Mouse (Mus musculus) embryo, embryonic 11.5 days (tissue): ENCODE data around the gene Gpr179.
A peak's percentile ranks its signal among the peaks of the same experiment; 100 is the strongest.

Experiments
- DNase-seq: peaks from one replicate; pipeline ENCODE4 v3.0.0-alpha.2; 2012; ENCODE audit warnings: low read depth, low spot score

Gene Gpr179

DNA sequence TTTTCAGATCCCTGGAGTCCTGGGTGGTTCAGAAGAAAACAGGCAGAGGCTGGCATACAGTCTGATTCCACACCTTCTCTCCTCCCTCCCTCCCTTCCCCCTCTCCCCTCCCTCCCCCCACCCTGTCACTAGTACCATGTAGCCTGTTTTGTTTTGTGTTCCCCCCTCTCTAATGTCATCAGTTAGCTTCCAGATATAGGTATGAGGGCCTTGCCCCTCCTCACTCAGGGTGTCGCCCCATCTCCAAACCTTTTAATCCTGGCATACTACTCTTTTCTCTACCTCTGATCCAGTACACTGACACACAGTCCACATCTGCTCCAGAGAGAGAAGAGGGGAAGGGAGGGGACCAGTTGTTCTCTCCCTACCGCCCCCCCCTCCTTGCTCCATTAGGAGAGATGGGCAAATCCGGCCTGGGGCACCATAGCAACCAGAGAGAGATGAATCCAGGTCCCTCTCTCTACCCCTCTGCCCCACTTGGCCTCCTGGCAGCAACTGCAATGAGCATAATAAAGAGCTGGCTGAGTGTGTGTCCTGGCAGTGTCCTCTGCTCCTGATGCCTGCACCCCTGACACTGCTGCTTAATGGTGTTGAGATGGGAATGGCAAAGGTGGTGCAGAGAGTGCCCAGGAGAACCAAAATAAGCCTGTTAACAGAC lies at the start of gene Gpr179:
Gene Gpr179, minus strand, starts transcription at position 51 of the 658 bp plus-strand sequence.
- DNase-seq, result no peak

DNA sequence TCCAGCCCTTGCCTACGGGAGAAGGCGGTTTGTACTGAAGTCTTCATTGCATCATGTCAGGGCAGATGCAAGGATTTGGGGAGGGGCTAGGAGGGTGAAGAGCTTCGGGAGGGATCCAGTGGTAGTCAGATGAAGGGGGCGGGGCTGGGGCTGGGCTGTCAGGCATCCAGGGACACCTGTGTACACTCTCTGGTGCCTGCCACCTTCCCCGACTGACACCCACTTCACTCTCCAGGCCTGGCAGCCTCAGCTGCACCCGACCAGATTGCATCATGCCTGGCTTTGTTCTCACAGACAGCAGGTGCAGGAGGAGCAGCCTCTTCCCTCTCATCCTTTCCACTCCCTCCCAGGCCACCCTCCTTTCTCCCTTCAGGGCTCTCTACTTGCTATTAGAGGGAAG lies 49.2 kb upstream of the Gpr179 start:
- DNase-seq, result no peak

DNA sequence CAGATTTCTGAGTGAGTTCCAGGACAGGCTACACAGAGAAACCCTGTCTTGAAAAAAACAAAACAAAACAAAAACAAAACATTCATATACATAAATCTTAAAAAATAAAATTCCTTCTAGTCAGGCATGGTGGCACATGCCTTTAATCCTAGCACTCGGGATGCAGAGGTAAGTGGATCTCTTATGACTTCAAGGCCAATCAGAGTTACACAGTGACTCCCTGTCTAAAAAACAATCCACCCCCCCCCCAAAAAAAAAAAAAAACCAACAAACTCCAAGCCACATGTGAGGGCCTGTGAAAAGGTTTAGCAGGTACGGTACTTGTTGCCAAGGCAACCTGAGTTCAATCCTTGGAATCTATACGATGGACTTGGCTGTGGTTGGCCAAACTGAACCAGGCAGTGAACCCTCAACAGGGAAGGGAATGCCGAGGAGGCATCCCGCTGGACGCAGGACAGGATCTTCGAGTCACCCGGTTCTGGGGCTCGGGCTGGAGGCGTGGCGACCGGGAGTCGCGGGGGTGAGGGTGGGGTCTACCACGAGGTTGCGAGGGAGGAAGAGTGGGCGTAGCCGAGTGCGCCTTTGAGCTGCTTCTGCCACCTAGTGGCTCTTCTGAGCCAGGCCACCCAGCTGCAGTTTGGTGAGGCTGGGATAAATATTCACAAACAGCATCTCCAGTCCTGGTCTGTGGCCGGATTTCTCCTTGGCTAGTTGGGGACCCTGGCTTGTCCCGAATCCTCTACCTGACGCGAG lies 48.3 kb upstream of the Gpr179 start:
- DNase-seq, result peak; percentile 79

DNA sequence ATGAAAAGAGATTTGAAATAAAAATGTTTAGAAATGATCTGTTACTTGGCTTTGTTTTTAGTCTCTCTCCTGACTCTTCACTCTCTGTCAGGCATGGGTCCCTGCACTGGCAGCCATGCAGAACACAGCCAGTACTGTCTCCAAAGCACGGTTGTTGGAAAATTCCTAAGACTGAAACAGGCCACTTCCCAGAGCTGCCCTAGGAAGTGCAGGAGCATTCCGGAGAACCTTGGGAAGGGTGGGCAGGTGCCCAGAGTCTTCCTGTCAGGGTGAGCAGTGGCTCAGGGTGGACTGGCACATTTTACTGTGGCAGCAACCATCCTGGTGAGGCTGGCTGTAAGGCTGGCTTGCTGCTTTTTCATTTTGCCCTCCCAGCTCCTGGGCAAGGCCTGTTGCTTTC lies 46.6 kb upstream of the Gpr179 start:
- no peak for DNase-seq

DNA sequence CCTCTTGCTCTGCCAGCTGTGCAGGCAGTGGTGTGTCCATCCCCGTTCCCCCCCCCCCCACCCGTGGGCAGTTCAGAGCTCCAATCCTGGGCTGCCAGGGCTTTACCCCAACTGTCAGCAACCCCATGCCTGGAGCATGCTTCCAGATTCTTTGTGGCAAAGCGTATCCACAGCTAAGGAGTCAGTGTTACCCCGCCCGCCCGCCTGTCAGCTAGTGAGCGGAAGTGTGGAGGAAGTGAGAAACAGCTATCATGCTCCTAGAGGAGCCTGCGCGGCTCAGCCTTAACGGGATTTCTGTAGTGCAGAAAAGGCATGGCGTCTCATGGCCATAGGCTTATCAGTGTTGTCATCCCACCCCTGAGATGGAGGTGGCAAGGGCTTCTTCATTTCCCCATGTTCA lies 42.3 kb upstream of the Gpr179 start:
- DNase-seq, result no peak

DNA sequence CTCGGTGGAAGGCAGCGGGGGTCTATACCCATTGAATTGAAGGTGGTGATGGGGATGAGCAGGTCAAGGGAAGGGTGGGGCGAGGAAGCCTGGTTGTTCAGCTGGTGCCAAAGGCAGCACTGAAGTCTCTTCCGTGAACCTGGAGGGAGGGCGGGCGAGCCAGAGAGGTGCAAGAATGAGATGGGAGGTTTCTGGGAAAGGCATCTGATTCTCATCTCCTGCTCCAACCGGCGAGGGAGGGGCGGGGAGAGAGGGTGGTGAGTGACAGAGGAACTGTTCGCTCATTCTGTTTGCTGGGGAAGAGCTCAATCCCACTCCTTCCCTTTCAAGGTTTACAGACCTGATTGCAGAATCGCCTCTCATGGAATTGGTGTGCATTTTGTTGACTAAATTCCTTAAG lies 41.8 kb upstream of the Gpr179 start:
- no peak for DNase-seq

DNA sequence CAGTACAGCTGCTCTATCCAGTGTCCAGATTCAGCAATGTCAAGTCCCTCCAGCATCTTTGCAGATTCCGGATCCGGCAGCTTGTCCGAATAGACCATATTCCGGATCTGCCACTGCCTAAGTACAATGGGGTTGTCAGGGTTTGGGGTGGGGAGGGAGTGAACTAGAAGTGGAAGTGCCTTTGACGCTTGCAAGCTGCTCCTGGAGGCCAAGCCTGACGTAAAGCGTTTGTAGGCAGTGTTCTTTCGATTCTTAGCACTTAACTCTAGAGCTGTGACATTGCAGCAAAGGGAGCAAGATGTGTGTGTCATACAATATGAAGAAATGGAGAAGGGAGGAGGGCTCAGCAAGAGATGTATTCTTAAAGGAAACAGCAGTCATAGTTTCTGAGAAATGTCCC lies 37.2 kb upstream of the Gpr179 start:
- DNase-seq, result no peak

DNA sequence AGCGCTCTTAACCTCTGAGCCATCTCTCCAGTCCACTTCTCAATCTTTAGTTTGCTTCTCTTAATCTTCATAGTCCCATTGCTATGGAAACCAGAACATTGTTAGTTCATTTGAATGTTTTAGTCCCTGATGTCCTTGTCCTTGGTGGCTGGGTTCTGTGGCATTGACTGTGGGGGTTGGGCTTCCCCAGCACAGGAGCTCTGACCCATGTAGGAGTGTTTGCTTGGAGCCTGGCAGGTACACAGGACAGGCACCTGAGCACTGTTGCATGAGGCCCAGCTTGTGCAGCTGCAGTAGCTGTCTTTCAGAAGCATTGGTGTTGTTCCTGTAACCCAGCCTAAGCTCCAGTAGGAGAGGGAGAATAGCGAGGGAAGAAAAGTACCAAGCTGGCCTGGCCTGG lies 35.9 kb upstream of the Gpr179 start:
- DNase-seq, result no peak

- no peak for DNase-seq
Observed at GRCm38 (mm10) chr11:97383764-97384163, 31.9 kb upstream of the Gpr179 start.

- no peak for DNase-seq
Observed at GRCm38 (mm10) chr11:97383017-97383416, 31.1 kb upstream of the Gpr179 start.

DNA sequence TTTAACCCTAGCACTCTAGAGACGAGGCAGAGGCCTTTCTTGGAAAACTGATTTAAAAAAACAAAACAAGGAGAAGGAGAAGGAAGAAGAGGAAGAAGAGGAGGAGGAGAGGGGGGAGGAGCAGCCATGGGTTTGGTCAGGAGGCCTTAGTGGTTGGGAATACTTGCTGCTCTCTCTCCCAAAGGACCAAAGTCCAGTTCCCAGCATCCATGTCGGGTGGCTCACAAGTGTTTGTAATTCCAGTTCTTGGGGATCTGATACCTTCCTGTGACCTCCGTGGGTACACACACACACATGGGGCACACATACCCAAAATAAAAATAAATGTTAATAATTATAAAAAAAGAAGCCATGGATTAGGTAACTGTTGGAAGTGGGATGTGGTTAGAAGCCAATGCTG lies 28.2 kb upstream of the Gpr179 start:
- no peak for DNase-seq

DNA sequence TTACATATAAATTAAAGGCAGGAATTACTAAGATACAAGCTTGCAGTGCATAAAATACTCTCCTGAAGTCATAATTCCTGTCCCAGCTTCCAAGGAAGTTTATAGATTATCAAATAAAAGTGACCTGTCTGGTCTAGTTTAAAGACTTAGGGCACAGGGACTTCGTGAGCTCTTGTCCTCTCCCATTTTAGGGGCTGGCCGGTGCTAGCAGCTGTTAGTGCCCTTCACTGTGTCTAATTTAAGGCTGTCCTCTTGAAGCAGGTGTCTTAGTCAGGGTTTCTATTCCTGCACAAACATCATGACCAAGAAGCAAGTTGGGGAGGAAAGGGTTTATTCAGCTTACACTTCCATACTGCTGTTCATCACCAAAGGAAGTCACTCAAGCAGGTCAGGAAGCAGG lies 21.5 kb upstream of the Gpr179 start:
- DNase-seq, result no peak

GRCm38 (mm10) chr11:97372159-97372864 lies 20.4 kb upstream of the Gpr179 start:
- DNase-seq, result no peak

- DNase-seq, result no peak
Observed at GRCm38 (mm10) chr11:97370329-97371091, 18.6 kb upstream of the Gpr179 start.

DNA sequence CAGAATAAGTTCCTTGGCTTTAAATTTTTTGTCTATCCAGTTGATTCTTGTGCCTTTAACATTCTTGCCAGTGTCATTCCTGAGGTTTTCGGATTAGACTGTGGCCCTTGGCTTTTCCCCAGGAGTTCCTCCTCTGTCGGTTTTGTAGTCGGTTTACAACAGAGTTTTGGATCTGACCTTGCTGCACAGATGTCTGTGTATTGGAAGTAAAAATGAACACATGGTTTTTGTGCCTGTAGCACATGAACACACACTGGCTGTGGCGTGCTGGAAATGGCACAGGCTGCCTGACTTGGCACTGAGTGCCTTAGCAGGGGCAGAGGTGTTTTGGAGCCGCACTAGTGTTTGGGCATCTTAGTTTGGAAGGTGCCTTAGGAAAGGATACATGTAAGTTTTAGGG lies 16.6 kb upstream of the Gpr179 start:
- DNase-seq, result no peak

- DNase-seq, result no peak
Observed at GRCm38 (mm10) chr11:97365556-97365955, 13.7 kb upstream of the Gpr179 start.

DNA sequence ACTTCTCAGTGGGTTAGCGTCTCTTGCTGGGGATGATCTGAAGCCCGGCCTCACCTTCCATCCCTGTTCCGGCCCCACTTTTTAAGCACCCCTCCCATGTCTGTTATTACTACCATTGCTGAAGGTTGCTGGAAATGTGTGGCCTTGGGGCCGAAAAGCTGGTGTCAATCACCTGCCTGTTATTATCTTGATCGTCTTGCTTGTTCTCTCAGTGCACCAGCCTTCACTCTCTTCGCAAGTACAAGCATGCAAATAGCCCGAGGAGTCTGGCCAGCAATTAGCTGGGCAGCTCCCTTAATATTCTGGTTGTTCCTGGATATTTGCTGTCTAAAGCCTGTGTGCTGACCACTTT lies 11.7 kb upstream of the Gpr179 start:
- no peak for DNase-seq

GRCm38 (mm10) chr11:97362943-97363643 lies 11.2 kb upstream of the Gpr179 start:
- DNase-seq, result peak; percentile 7

- DNase-seq, result peak; percentile 23
Observed at GRCm38 (mm10) chr11:97362649-97362942, 10.7 kb upstream of the Gpr179 start.

- peak; percentile 85 for DNase-seq
Observed at GRCm38 (mm10) chr11:97361948-97362648, 10.2 kb upstream of the Gpr179 start, which contains the start of gene Socs7. Gene Socs7, plus strand, starts transcription at chr11:97362551.

GRCm38 (mm10) chr11:97357663-97358062 lies 5.8 kb upstream of the Gpr179 start:
- peak; percentile 69 for DNase-seq
